Mouse (Mus musculus): ENCODE measurements around the gene Scarf1.

- TF ChIP-seq POLR2A (IDR thresholded peaks at IDR 0.05; ENCODE audit: borderline replicate concordance, low read depth, low read length) = no peak
- no peak for TF ChIP-seq CTCF (IDR thresholded peaks at IDR 0.05; ENCODE audit: low read depth, low read length)
Measured at GRCm38 (mm10) chr11:75525531-75526125, 12.3 kb downstream of the Scarf1 start.

Measured in bone marrow macrophage, adult 2 months (primary cell).